Mouse (Mus musculus) right cerebral cortex, postnatal 10 days (tissue): Measurements from ENCODE around the gene Ccdc82.

Source experiments
- DNase-seq, 2 experiments: peaks; one replicate each; pipeline ENCODE4 v3.0.0; 2021; ENCODE audit warnings: low spot score in 2 of 2

Gene Ccdc82

DNA sequence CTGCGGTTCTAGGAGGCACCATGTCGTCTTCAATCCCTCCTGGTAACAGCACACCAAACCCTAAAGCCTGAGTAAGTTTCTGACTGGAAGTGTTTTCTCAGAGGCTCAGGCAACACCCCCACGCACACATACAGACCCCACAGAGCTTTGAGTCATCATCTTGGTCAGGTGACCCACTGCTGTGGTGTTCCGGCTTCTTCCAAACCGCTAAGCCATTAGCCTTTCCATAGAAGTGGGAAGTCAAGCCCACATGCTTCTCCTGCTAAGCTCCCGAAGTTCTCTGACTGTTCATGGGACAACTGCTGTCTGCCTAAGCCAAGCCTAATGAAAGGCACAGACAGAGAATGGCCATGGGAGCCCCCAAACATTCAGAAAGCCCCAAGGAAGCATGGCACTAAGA is 52.4 kb downstream of the Ccdc82 start:
- no peak for DNase-seq

DNA sequence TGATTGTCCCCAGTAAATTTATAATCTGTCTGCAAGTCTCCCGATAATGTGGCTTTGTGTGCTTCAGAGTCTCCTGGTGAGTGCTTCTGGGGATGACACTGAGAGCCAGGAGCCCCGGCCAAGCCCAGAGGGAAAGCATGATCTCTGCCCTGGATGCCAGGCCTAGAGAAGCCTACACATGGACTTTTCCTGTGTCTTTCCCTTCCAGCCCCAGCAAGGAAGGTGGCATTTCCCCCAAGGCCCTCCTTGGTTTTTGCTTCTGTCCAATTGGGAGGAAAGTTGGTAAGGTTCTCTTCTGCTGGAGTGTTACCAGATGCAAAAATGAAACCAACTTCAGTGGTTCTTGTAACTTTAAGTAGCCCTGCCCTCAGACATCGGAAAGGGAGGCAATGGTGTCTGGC is 53.3 kb downstream of the Ccdc82 start:
- peak in 1 of 2 experiments; percentile 47 for DNase-seq

DNA sequence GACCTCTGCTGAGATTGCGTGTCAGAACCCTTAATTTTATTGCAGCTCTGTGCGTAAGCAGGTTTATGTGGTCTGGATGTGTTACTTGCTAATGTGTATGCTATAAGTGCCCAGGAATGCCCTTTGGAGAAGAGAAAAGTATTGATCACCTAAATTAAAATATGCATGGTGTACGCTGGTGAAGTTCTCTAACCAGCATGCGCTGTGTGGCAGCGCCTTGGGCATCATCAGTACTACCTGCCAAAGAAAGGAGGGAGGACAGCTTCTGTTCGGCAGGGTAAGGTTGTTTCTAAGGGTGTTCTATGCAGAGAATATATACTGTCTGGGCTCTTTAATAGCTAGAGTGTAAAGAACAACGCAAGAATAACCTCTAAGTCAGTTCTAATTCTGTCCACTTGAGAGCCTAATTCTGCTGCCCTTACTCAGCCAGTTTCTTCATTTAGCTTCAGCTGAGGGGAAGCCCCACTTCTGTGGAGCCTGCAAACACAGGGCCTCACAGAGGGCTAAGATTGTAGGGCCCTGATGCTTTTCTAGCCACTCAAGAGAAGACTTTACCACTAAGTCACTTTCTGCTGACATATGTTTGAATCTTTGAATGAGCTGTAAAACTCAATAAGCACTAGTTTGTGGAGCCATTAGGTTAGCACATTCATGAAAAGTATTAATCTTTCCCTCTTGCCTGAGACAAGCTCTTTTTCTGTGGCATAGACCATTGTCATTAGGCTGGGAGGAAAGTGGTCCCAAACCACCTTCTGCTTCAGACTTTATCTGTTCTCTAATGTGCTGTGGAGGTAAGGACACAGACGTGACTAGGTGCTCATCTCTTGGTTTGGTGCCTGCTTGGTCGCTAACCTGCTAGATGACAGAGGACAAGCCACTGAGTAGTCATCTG is 54.4 kb downstream of the Ccdc82 start:
- DNase-seq = no peak

DNA sequence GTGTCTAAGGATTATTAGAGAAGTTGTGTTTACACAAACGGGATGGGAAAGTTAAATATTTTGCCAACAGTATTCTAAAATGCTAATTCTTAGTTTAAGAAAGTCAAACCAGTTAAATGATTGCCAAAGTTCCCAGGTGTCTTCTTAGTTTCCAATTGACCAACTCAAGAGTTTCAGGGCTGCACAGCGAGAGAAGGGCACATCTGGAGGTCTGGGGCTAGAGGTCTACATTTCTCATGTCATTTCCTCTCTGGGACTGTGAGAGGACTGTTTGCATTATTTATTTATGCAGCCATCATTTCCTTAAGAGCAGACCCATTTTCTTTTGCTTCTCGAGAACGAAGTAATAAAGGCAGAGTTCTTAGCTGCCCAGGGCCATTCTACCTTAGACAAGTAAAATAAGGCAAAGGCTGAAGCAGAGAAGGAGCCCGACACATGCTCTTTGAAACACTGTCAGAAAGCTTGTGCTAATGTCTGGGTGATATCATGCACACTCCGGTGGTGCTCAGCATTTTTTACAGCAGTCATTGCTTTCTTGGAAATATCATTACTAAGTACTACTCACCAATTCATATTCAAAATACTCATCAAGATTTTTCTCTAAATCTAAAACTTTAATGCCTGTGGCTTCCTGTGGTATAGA is 55.5 kb downstream of the Ccdc82 start:
- no peak for DNase-seq

DNA sequence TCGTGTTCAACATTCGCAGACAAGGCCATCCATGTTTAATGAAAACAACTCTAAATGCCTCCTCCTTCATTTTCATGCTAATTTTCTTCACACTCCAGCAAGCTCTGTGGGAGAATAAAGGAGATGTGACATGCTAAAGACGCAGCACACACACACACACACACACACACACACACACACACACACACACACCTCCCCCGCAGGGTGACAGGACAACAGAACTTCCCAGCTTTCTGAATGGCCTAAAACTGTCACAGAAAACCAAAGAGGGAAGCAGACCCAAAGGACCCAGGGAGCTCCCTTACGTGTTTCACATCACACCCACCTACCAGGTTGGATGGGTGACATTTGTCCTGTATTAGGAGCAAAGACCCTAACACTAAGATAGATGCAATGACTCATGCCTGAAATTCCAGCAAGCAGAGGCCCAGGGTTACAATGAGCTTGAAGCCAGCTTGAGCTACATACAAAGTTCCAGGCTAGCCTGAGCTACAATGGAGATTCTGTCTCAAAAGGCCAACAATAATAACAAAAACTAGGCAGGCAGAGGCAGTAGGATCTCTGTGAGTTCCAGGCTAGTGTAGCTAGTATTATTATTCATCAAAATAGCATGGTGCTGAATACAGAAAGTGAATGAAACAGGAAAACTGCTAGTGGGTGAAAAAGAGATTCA is 56.5 kb downstream of the Ccdc82 start:
- DNase-seq = no peak

DNA sequence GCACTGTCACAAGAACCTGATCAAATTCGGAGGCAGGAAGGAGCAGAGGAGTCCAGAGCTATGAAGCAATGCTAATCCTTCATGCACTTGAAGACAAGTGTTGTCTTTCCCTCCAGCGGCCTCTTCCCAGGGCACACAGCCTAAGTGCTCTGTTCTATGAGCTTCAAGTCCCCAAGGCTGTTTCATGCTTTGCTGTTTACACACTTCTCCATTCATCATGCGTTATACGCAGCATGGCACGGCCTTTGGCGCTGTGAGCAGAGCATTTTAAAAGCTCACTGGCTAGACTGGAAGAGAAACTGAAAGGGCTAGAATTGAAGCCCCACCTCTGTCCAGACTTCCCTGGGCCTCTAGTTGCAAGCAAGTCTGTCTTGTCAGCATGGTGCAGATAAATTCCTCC is 57.2 kb downstream of the Ccdc82 start:
- no peak for DNase-seq

DNA sequence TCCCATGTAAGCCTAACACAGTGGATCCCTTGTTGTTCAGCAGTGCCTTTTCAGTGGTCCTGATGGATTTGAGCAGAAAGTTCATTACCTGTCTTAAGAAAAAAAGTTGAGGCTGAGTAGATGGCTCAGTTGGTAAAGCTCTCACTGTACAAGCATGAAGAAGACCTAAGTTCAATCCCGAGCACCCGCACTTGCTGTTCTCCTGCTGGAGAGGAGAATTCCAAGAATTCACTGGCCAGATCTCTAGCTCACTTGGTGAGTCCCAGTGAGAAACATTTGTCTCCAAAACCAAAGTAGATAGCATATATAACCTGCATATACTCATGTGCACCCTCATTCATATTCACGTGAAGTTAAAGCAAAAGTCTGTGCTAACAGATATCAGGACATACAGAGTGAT is 59.7 kb downstream of the Ccdc82 start:
- no peak for DNase-seq

DNA sequence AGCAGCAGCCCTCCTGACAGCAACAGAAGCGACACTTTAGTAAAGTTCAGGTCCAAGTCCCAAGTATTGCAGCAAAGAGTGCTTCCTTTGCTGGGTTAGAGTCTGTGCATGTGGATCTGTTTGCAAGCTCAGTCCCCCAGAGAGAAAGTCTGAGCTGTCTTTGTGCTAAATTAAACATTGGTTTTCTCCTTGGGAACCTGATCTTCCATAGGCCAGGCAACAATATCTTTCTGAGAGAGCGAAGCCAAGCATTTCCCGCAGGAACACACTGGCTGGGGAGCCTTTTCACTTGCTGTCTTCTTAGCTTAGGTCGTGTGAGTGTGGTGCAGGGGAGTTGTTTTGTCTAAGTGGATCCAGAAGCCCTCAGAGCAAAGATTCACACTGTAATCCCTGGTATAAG is 60.5 kb downstream of the Ccdc82 start:
- DNase-seq = no peak

DNA sequence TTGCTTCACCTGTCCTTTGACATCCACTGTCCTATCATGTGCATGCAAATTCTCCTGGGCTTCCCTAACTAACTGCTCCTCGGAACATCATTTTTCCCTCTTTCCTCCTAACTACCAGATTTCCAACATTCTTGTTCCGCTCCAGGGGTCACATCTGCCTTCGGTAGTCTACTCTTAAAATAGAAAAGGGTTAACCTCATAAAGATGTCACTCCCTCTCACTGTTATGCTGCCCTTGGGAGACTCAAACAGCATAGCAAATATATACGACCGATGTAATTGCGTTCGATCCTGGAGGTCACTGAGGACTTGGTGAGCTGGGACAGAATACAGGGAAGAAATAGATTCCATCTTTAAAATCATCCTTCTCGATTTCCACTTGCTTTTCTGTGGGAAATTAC is 62.0 kb downstream of the Ccdc82 start:
- DNase-seq = no peak

DNA sequence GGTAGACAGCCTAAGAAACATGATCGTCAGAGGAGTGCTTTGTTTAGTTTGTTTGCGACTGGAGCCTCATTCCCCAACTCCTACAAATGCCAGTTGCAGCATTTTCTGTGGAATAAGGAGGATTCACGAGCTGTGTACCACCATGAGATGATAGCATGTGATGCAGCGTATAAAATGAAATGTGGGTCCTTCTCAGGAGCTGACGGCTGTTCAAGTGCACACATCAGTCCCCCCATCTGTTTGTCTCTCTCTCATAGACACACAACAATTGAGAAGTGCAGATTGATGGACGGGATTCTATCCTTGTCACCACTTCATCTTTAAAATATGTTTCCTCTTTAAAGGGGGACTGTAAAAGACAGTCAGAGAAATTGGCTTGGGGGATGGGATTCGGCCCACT is 63.1 kb downstream of the Ccdc82 start:
- no peak for DNase-seq

DNA sequence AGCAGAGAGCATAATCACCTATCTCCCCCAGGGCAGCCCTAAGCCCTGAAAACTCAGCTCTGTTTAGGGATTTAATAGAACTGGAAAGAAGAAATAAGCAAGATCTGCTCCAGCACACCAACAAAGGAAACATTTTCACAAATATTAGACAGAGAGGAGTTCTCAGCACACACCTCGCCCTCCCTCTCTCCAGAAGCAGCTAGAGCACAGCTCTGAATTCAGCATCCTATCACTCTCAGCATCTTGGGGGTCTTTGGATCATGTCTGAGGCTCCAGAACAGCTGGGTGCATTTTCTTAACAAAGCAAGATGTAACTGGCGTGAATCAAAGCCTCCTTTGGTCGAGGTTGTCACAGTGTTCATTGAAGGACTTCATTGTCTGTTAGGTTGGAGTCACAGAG is 63.5 kb downstream of the Ccdc82 start:
- DNase-seq = no peak

DNA sequence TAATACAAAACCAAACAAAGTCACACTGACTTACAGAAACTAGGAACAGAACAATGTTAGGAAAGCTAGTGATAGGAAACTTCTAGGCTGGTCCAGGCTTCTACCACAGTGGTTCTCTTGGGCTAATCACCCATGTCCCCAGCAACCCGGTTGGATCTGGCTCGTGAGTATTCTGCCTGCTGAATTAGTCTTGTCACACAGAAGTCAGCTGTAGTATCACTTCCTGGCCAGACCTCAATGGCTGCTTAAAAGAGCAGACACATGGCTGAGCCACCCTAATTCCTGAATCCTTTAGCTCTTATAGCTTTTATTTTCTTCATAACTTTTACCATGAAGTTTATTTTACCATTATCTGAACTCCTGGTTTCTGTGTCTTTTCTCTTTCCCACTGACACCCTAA is 64.3 kb downstream of the Ccdc82 start:
- no peak for DNase-seq

DNA sequence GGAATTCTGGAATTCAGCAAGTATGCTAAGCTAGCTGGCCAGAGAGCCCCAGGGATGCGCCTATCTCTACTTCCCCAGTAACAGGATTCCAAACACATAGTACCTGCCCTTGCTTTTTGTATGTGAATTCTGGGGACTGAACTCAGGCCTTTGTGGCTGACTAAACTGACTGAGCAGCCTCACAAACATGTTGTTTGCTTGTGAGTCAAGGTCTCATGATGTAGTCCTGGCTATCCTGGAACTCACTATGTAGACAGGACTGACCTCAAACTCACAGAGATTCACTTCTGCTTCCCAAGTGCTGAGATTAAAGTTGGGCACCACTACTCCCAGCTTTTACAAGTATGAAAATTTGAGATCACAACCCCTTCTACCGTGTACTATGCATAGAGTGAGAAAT is 67.2 kb downstream of the Ccdc82 start:
- no peak for DNase-seq

DNA sequence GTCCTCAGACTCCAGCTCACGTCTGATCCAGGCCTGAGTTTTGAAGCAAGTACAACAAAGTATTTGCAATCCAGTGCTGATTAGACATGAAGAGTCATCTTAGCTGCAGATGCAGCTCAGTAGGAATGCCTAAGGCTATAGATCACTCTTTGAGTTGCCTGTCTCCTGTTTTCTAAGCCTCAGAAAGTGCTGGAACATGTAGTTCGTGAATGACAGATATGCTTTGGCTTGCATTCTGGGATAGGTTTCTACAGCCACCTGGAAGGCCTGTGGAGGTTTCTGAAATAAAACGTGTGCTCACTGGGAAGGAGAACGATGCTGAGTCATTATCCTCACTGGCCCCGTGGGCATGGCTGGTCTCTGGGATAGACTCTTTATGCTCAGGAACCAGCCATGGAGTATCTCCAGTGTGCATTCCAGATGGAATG is 67.8 kb downstream of the Ccdc82 start:
- no peak for DNase-seq

DNA sequence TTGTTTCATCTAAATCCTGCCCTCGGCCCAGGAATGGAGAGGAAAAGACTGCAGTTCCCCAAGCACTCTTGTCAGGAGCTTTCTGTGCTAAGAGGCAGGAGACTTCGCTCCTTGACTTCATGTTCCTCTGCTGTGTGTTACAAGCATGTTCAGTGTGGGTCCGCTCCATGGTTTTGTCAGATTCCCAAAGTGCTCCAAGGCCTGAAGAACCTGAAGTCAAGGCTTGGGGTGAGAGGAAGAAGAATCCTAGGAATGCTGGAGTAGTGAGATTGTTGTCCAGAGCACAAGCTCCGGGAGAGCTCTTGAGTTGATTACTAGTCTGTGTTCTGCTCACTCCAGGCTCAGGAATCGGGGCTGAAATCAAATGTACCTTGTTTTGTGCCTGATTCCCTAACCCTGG is 68.6 kb downstream of the Ccdc82 start:
- DNase-seq = no peak

DNA sequence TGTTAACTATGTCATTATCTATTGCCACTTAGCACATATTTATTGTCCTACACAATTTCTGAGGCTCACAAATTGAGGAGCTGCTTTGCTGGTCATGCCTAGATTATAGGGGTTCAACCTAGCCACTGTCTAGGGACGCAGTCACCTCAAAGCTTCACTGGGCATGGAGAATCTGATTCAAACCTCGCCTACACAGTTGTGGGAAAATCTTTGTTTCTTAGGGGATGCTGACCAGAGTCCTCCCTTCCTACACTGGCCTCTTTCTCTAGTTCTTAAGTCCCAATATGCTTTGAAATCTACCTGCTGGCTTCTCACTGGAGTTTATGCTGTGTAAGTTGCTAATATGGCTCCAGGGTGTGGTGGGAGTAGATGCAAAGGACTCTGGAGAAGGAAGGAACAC is 72.8 kb downstream of the Ccdc82 start:
- no peak for DNase-seq

DNA sequence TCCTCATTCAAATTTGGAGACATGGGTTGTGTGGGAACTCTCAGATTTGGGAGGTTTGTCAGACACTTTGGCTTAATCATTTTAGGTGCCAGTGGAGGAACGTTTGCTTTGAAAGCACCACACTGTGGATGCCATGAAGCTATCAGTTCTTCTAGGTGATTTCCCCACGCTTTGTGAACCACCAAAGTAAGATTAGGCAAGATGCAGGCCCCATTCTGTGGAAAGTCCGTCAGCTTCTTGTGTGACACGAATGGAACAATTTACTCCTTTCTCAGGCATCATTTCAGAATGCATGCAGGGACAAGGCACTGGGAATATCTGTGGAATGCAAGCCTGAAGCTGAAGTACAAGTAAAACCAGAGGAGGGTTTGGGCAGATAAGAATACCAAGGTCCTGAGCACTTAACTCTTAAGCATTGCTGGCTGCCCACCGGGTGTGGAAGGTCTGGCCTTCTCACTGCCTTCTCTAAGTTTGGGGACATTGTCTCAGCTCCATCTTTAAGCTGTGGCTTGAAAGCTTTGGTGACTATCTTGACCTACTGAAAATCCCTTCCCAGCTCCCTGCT is 74.1 kb downstream of the Ccdc82 start:
- DNase-seq = no peak

DNA sequence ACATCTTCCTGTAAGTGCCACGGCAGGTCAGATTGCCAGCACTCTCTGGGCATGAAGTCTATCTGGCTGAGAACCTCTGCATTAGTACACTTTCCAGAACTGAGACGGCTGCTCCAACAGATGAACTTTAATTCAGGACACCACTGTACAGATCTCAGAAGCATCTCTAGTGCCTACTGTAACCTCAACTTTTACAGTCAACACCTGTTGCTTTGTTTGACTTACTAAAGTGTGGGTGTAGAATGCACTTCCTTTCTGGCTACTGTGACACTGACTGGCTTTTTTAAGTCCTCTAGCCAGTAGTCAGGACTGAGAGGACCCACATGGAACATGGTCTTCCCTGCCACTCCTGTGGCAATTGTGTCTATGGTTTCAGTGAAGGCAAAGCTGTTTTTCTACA is 76.3 kb downstream of the Ccdc82 start:
- DNase-seq = no peak

DNA sequence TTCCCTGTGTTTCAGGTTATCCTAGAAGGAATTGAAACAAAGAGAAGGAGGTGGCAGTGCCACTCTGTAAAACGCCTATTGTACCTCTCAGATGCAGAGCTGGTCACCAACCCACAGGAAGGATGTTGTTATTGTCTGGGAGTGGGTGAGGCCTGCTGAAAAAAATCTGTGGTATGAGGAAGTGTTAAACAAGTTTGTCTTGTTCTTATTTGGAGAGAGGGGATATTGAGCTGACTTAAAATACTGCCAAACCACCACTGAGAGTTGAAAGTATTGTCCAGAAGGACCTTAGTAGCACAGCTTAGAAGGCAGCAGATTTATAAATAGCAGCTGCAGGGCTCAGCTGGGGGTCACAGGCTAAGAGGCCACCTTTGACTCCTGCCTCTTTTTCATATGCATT is 76.9 kb downstream of the Ccdc82 start:
- DNase-seq = no peak
